Mouse (Mus musculus) forebrain, embryonic 11.5 days (tissue): ENCODE results near the gene Rae1. TPM values are rescaled to one million over a fixed set of nuclear protein-coding genes. Genes with fewer than 3 reads are reported as not detected.

Experiments used
- ATAC-seq: fragments of 200-750 bp; cut with Nextera tagmentation; replicated peaks from 2 replicates; pipeline ENCODE4 v1.8.0; 2017; ENCODE audit warnings: moderate TSS enrichment; ENCODE audit not compliant: low FRiP score
- DNase-seq: peaks from one replicate; pipeline ENCODE4 v3.0.0-alpha.2; 2017; ENCODE audit warnings: low spot score
- H3K27ac ChIP-seq: fragments of 300-500 bp; sonication (generic); 2 replicates; pipeline ENCODE4 v1.5.1; 2014; ENCODE audit warnings: low read depth, low read length
- H3K27me3 ChIP-seq: fragments of 300-500 bp; sonication (generic); 2 replicates; pipeline ENCODE4 v1.6.1; 2014; ENCODE audit warnings: mild to moderate bottlenecking, low read length, mixed read lengths; ENCODE audit not compliant: control insufficient read depth, insufficient read depth
- H3K36me3 ChIP-seq: fragments of 300-500 bp; sonication (generic); 2 replicates; pipeline ENCODE4 v1.6.1; 2014; ENCODE audit warnings: mild to moderate bottlenecking, low read length, moderate library complexity, mixed read lengths; ENCODE audit not compliant: control insufficient read depth, insufficient read depth
- H3K4me1 ChIP-seq: fragments of 300-500 bp; sonication (generic); replicated peaks from 2 replicates; pipeline ENCODE4 v1.6.1; 2014; ENCODE audit warnings: low read length, mixed read lengths; ENCODE audit not compliant: control insufficient read depth, insufficient read depth
- H3K4me2 ChIP-seq: fragments of 300-500 bp; sonication (generic); 2 replicates; pipeline ENCODE4 v1.6.1; 2014; ENCODE audit warnings: low read depth, mild to moderate bottlenecking, low read length, moderate library complexity, mixed read lengths; ENCODE audit not compliant: severe bottlenecking
- H3K4me3 ChIP-seq: fragments of 300-500 bp; sonication (generic); 2 replicates; pipeline ENCODE4 v1.5.1; 2014; ENCODE audit warnings: low read depth, low read length
- H3K9ac ChIP-seq: fragments of 300-500 bp; sonication (generic); 2 replicates; pipeline ENCODE4 v1.6.1; 2014; ENCODE audit warnings: low read length
- H3K9me3 ChIP-seq: fragments of 300-500 bp; sonication (generic); 2 replicates; pipeline ENCODE4 v1.6.1; 2016; ENCODE audit warnings: low read length, mixed read lengths; ENCODE audit not compliant: control insufficient read depth
- WGBS: fragments of 180-500 bp; shearing (Covaris S2); extraction: QIAGEN DNeasy Blood & Tissue Kit; methylation state at CpG from one replicate; pipeline ENCODE4 v1.1.7; 2014; 5-methylcytosine and 5-hydroxymethylcytosine counted together
- polyA plus RNA-seq: library from polyadenylated mRNA; unstranded; fragments of >200 nt; fragmentation: Nextera tagmentation; extraction: Ambion mirVana; gene quantifications from 2 replicates; pipeline ENCODE4 v1.2.1, GENCODE M21; 2014

The Rae1 gene
- polyA plus RNA-seq, 1 experiment from 2014 or later: 148 TPM

DNA sequence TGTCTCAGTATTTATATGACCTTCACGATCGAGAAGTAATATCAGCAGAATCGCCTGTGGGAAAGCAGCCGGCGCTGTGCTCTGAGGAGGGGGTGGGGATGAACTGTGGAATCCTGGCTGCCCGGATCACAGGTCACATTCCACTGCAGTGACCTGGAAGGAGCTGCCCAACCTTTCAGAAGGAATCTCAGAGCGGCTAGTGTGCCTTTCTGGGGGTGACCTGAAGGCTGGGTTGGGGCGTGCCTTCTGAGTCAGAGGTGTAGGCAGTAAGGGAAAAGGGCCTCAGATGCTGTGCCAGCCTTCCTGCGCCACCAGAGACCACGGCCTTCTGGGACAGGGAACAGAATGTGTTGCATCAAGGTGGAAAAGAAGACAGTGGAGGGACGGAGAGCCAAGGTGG lies 34.7 kb upstream of the Rae1 start:
- 0 out of 2 replicates have a peak, but pooled peaks cover 2% of the 10 kb centered on the region for H3K4me1 ChIP-seq
- H3K36me3 ChIP-seq: no peaks in the 10 kb centered on the region
- WGBS: 35% methylated on average over 11 of the region's 11 CpGs
- no peak for ATAC-seq
- H3K4me3 ChIP-seq: no peak overlapping the region
- no peaks in the 10 kb centered on the region; the same call in 1 of the 2 replicates for H3K9me3 ChIP-seq
- H3K27ac ChIP-seq: no peak overlapping the region
- no peaks in the 10 kb centered on the region for H3K27me3 ChIP-seq
- H3K4me2 ChIP-seq: no peak overlapping the region
- DNase-seq: no peak
- H3K9ac ChIP-seq: no peak overlapping the region

DNA sequence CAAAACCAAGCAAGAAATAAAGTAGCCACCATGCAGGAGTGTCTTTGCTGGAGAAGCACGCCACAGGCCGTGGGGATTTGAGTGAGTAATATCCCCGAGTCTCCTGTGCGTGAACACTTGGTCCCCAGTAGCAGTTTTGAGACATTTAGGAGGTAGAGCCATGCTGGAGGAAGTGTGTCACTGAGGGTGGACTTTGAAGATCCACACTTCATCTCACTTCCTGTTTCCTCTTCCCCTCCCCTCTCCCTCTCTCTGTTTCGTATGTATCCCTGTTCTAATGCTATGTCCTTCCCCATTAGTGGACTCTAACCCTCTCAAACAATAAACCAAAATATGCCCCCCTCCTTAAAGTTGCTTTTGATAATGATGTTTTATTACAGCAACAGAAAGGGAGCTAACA lies 33.4 kb upstream of the Rae1 start:
- H3K9me3 ChIP-seq: no peaks in the 10 kb centered on the region
- H3K4me2 ChIP-seq: no peak overlapping the region
- no peak overlapping the region for H3K4me3 ChIP-seq
- no peak overlapping the region for H3K27ac ChIP-seq
- 77% methylated on average over 5 of the region's 5 CpGs for WGBS
- DNase-seq: no peak
- no peaks in the 10 kb centered on the region for H3K36me3 ChIP-seq
- no peak overlapping the region for H3K9ac ChIP-seq
- H3K4me1 ChIP-seq: 0 out of 2 replicates have a peak, but pooled peaks cover 2% of the 10 kb centered on the region
- no peak for ATAC-seq
- no peaks in the 10 kb centered on the region for H3K27me3 ChIP-seq

DNA sequence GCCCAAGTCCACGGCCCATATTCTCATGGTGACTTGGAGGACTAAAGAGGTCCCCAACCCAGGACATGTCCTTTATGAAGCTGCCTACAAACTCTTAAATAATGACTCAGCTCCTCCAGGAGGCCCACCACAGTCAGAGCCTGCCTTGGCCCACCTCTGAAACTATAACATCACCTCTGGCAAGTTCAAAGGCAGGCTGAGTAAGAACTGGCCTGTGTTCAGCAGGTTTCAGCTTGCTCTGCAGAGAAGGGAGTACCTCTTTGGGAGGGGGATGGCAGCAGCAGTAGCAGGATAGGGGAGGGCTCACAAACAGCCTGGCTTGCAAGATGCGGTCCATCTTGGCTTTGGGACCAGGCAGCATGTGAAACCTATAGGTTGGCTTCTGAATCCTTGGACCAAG lies 28.1 kb upstream of the Rae1 start:
- ATAC-seq: no peak
- H3K9ac ChIP-seq: no peak overlapping the region
- H3K36me3 ChIP-seq: no peaks in the 10 kb centered on the region
- H3K27me3 ChIP-seq: no peaks in the 10 kb centered on the region
- WGBS: 87% methylated on average over 2 of the region's 2 CpGs
- H3K9me3 ChIP-seq: no peaks in the 10 kb centered on the region
- no peak overlapping the region for H3K27ac ChIP-seq
- H3K4me3 ChIP-seq: no peak overlapping the region
- H3K4me2 ChIP-seq: no peak overlapping the region
- DNase-seq: no peak
- H3K4me1 ChIP-seq: peaks cover 5% of the 10 kb centered on the region

DNA sequence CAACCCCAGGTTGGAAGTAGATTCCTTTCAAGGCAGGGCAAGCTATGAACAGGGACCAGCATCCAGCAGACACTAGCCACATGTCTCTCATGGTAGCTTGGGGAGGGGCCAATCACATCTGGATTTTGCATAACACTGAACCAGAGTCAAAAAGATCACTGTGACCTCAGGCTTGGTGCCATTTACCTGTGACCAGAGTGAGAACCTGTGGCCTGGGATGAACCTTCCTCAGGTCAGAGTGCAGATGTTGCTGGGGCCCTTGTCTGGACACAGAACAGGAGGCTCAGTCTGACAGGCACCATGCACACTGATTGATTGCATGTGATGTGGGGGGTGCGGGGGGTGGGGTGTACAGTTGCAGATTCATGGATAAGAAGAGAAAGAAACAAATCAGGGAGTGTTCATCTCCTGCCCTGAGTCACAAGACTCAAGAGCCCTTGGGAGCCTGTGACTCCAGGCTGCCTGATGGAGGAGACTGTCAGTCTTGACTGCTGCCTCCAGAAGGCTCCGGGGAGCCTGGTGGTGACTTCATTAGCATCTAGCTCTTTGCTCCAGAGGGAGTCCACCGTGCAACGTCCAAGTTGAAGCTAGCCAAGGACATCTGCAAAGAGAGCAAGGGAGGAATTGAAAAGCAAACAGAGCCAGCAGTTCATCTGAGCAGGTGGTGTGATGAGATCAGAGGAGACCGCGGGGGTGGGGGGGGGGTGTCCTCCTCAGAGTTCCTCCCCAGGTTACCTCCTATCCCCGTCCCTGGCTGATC lies 25.9 kb upstream of the Rae1 start:
- DNase-seq (no peak), ATAC-seq (no peak)
- WGBS: 36% methylated on average over 7 of the region's 7 CpGs
- Histone ChIP-seq H3K9me3 (no peaks in the 10 kb centered on the region), H3K27me3 (no peaks in the 10 kb centered on the region), H3K27ac (no peak overlapping the region), H3K9ac (no peak overlapping the region), H3K4me2 (no peak overlapping the region), H3K4me1 (peaks cover 13% of the 10 kb centered on the region), H3K36me3 (no peaks in the 10 kb centered on the region), H3K4me3 (no peak overlapping the region)

DNA sequence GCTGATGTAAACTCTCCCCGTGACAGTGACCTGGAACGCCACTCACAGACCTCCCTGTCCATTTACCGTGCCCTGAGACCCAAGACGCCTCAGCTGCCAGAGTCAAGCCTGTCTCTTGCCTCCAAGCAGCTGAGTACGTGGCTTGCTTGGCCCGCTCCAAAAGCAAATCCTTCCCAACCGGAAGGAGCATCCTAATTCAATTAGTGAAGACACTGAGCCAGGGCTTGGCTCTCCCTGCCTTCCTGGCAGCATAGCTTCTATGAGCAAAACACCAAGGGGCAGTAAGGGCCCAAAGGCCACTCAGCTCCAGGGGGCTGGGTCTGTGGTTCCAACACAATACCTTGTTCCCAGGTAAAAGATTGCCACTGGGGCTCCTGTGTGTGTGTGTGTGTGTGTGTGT lies 25.2 kb upstream of the Rae1 start:
- Histone ChIP-seq H3K4me1 (peaks cover 13% of the 10 kb centered on the region), H3K9ac (no peak overlapping the region), H3K27me3 (no peaks in the 10 kb centered on the region), H3K4me2 (no peak overlapping the region), H3K27ac (no peak overlapping the region), H3K4me3 (no peak overlapping the region), H3K9me3 (no peaks in the 10 kb centered on the region), H3K36me3 (no peaks in the 10 kb centered on the region)
- DNase-seq (no peak), ATAC-seq (no peak)
- 25% methylated on average over 7 of the region's 7 CpGs for WGBS

DNA sequence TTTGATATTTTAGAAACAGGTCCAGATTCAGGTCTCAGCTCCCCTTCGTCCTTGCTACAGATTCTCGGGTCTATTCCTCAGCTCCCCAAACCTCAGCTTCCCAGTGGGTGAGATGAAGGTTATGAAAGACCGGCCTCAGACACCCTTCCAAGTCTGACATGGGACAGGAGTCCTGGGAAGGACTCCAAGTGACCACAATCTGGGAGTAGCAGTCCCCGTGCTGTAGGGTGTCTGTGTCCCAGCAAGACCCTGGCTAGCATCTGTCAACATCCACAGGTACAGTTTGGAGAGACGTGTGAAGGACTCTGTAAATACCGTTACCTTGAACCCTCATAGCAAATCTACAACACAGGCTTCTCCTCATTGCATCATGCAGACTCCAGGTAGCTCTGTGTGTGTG lies 24.8 kb upstream of the Rae1 start:
- Histone ChIP-seq H3K27ac (no peak overlapping the region), H3K4me2 (no peak overlapping the region), H3K36me3 (no peaks in the 10 kb centered on the region), H3K9me3 (no peaks in the 10 kb centered on the region), H3K27me3 (no peaks in the 10 kb centered on the region), H3K4me1 (peaks cover 13% of the 10 kb centered on the region), H3K4me3 (no peak overlapping the region), H3K9ac (no peak overlapping the region)
- ATAC-seq: no peak
- no peak for DNase-seq
- 82% methylated on average over 6 of the region's 6 CpGs for WGBS

DNA sequence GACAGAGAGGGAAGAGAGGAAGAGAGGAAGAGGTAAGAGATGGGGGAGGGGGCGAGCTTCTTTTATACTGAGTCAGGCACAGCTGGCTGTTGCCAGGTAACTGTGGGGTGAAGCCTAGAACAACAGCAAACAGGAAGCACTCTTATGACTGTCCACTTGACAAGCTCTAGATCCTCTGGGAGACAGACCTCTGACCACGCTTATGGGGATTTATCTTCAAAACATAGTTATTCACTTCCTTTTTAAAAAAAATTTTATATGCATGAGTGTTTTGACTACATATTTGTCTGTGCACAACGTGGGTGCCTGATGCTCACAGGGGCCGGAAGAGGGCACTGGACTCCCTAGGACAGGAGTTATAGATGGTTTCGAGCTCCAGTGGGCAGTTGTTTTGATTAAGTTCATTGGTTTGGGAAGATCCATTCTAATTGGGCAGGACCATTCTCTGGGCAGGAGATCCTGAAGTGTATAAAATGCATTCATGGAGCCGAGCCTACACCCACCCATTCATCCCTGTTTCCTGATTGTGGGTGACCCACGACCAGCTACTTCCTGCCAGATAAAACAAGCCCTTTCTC lies 23.2 kb upstream of the Rae1 start:
- peak overlapping the region; percentile 35; the same call in 1 of the 2 replicates for H3K4me2 ChIP-seq
- no peak overlapping the region for H3K4me3 ChIP-seq
- ATAC-seq (no peak), DNase-seq (no peak)
- no peaks in the 10 kb centered on the region for H3K9me3 ChIP-seq
- no peak overlapping the region; the same call in 1 of the 2 replicates for H3K9ac ChIP-seq
- H3K27me3 ChIP-seq: no peaks in the 10 kb centered on the region
- peaks cover 13% of the 10 kb centered on the region for H3K4me1 ChIP-seq
- no peaks in the 10 kb centered on the region for H3K36me3 ChIP-seq
- no peak overlapping the region for H3K27ac ChIP-seq
- WGBS: 22% methylated on average over 7 of the region's 7 CpGs

DNA sequence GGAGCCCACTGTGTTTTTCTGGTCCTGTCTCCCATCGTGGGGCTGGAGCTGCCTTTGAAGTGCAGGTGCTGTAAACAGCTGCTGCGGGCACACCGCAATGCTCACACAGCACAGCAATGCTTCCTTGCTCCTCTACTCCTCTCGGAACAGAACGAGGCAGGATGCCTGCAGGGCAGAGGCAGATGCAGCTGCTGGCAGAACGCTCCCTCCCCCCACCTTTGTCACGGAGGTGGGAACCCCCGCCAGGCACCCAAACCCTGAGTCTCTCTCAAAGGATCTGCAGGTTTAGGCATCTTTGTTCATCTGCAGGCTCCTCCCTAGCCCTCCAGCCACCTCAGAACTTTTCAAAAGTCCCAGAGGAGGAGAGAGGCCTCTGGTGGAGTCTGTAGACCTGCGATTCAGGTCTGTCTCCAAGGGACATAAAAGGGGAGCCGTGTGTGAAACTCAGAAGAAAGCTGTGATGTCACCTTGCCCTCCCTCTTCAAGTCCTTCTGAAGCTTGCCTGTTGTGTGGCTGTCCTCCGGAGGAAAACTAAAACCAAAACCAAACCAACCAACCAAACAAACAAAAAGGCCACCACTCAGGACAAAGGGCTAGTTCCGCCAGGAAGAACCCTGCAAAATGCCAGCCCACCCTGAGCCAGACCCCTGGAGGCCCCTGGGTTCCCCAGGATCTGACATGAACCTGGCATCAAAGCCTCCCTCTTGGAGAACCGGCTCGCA lies 22.3 kb upstream of the Rae1 start, which contains the start of gene Spo11:
Gene Spo11, plus strand, starts transcription at position 292 of the 722 bp plus-strand sequence.
- Histone ChIP-seq H3K4me3 (no peak within 1 kb of the TSS), H3K4me2 (peak within 1 kb of the TSS; percentile 35), H3K4me1 (peaks cover 13% of the 10 kb centered on the region), H3K27ac (peak within 1 kb of the TSS; percentile 48; the same call in 1 of the 2 replicates), H3K9ac (peak within 1 kb of the TSS; percentile 10), H3K27me3 (no peaks in the 10 kb centered on the region), H3K9me3 (no peaks in the 10 kb centered on the region), H3K36me3 (no peaks in the 10 kb centered on the region)
- ATAC-seq (no peak; the same call in 1 of the 2 replicates), DNase-seq (peak; percentile 71)
- 11% methylated on average over 14 of the region's 14 CpGs for WGBS
